Mouse (Mus musculus) myocyte (in vitro differentiated cells): Measurements from ENCODE around the gene Gtf2a1. TPM values are rescaled to one million over a fixed set of nuclear protein-coding genes. Genes with fewer than 3 reads are reported as not detected.

Experiments used
- H3K27me3 ChIP-seq: one replicate; pipeline ENCODE4 v1.6.1; 2011; ENCODE audit not compliant: control insufficient read depth, insufficient read depth, insufficient read length
- H3K36me3 ChIP-seq: one replicate; pipeline ENCODE4 v1.6.1; 2011; ENCODE audit not compliant: control insufficient read depth, insufficient read depth
- H3K4me2 ChIP-seq: one replicate; pipeline ENCODE4 v1.6.1; 2011; ENCODE audit warnings: low read depth, control low read depth
- H3K4me3 ChIP-seq: one replicate; pipeline ENCODE4 v1.5.1; 2011; ENCODE audit warnings: mild to moderate bottlenecking, control low read depth, moderate library complexity
- H3K79me2 ChIP-seq: one replicate; pipeline ENCODE4 v1.6.1; 2011; ENCODE audit not compliant: control insufficient read depth, insufficient read depth
- H3ac ChIP-seq: one replicate; pipeline ENCODE4 v1.6.1; 2011; ENCODE audit not compliant: control insufficient read depth, insufficient read length
- CEBPB ChIP-seq: IDR thresholded peaks from 2 replicates; pipeline ENCODE4 v1.6.1; 2011; ENCODE audit warnings: mild to moderate bottlenecking, moderate library complexity; ENCODE audit not compliant: poor library complexity, insufficient read depth, severe bottlenecking
- E2F4 ChIP-seq: IDR thresholded peaks from one replicate; pipeline ENCODE4 v1.6.1; 2011; ENCODE audit warnings: mild to moderate bottlenecking, control low read depth, moderate library complexity; ENCODE audit not compliant: insufficient read depth
- MAX ChIP-seq: IDR thresholded peaks from one replicate; pipeline ENCODE4 v1.6.1; 2011; ENCODE audit warnings: low read depth, mild to moderate bottlenecking, control low read depth
- MYOD1 ChIP-seq, 3 experiments: IDR thresholded peaks; one replicate each; pipeline ENCODE4 v1.6.1; 2011; ENCODE audit warnings: control low read depth in 2 of 3, low read depth in 2 of 3, mild to moderate bottlenecking in 2 of 3, moderate library complexity in 1 of 3; ENCODE audit not compliant: insufficient read length in 2 of 3, control insufficient read depth in 1 of 3
- MYOG ChIP-seq, 3 experiments: IDR thresholded peaks; one replicate each; pipeline ENCODE4 v1.6.1; 2011; ENCODE audit warnings: control low read depth in 2 of 3, low read depth in 2 of 3, mild to moderate bottlenecking in 2 of 3; ENCODE audit not compliant: insufficient read length in 2 of 3, control insufficient read depth in 1 of 3, insufficient read depth in 1 of 3
- POLR2A ChIP-seq: IDR thresholded peaks from one replicate; pipeline ENCODE4 v1.6.1; 2011; ENCODE audit warnings: low read depth, mild to moderate bottlenecking, control low read depth, moderate library complexity; ENCODE audit not compliant: insufficient read length
- POLR2AphosphoS2 ChIP-seq: IDR thresholded peaks from one replicate; pipeline ENCODE4 v1.6.1; 2011; ENCODE audit warnings: low read depth, control low read depth; ENCODE audit not compliant: insufficient read length
- REST ChIP-seq: IDR thresholded peaks from one replicate; pipeline ENCODE4 v1.6.1; 2011; ENCODE audit warnings: mild to moderate bottlenecking, control low read depth, moderate library complexity; ENCODE audit not compliant: insufficient read depth, insufficient read length
- SRF ChIP-seq: IDR thresholded peaks from one replicate; pipeline ENCODE4 v1.6.1; 2011; ENCODE audit warnings: low read depth; ENCODE audit not compliant: control insufficient read depth, insufficient read length
- TCF12 ChIP-seq: IDR thresholded peaks from one replicate; pipeline ENCODE4 v1.6.1; 2011; ENCODE audit warnings: mild to moderate bottlenecking, control low read depth; ENCODE audit not compliant: poor library complexity, insufficient read depth, severe bottlenecking
- TCF3 ChIP-seq: IDR thresholded peaks from one replicate; pipeline ENCODE4 v1.6.1; 2011; ENCODE audit warnings: low read depth, control low read depth; ENCODE audit not compliant: insufficient read length
- USF1 ChIP-seq: IDR thresholded peaks from one replicate; pipeline ENCODE4 v1.6.1; 2011; ENCODE audit warnings: low read depth, mild to moderate bottlenecking, control low read depth, moderate library complexity
- polyA plus RNA-seq: library from polyadenylated mRNA; unstranded; fragments of >200 nt; fragmentation: generic; extraction: Trizol; gene quantifications from one replicate; pipeline ENCODE4 v1.2.1, GENCODE M21; 2012; ENCODE audit warnings: missing spikeins

Gtf2a1 gene
- polyA plus RNA-seq = 5.8 TPM

DNA sequence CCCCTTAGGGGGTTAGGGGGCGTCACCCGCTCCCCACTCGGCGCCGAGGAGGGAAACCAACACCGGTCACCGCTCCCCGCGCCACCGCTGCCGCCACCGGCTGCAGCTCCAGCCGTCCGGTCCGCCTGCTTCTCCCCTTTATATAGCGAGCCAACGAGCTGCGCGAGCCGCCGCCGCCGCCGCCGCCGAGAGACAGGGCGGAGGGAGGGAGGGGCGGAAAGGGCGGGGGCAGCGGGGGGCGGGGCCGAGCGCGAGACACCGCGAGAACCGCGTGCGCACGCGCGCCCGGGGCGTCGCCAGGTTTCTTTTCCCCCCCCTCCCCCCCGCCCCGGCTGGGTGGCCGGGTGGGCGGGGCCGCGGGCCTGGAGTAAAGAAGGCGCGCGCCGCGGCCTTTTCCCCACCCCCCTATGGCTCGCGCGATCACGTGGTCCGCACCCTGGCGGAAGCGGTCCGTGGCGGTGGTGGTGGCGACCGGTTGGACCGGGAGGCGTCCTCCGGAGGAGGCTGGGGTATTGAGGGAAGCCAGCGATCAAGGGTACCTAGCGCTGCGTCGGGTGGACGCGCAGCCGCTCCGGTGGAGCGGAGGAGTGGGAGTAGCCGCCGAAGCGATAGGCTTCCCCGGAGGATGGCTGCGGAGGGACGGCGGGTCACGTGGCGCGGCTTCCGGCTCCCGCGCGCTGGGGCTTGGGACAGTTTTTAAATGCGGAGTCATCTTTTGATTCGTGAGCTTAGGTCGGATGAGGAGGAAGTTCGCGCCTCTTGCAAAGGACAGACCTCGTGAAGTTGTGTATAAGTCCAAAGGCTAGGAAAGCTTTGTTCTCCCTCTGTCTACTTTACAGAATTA is at the start of gene Gtf2a1:
Gene Gtf2a1 (minus strand): TSS at position 641 of the 844 bp plus-strand sequence.
- H3K4me2 ChIP-seq = peak within 1 kb of the TSS; percentile 99
- H3K36me3 ChIP-seq = peaks cover 9% of the 10 kb centered on the region
- no peaks in the 10 kb centered on the region for H3K27me3 ChIP-seq
- H3ac ChIP-seq = peak within 1 kb of the TSS; percentile 86
- H3K4me3 ChIP-seq = peak within 1 kb of the TSS; percentile 53
- peaks cover 17% of the 10 kb centered on the region for H3K79me2 ChIP-seq
- peak; percentile 77 for TF ChIP-seq USF1
- peak; percentile 88 for TF ChIP-seq POLR2A
- TF ChIP-seq POLR2AphosphoS2 = peak; percentile 97
- TF ChIP-seq TCF3 = peak; percentile 43
- peak; percentile 9 for TF ChIP-seq REST
- no peak for TF ChIP-seq CEBPB
- TF ChIP-seq MAX = no peak
- TF ChIP-seq SRF = no peak
- TF ChIP-seq TCF12 = no peak
- peak; percentile 66 for TF ChIP-seq E2F4
- peak in 1 of 3 experiments; percentile 46 for TF ChIP-seq MYOD1 (IDR thresholded peaks at IDR 0.05; ENCODE audit: control insufficient read depth in 1 of 3, insufficient read length in 2 of 3, low read depth in 2 of 3)
- no peak for TF ChIP-seq MYOG (IDR thresholded peaks at IDR 0.05; ENCODE audit: control insufficient read depth in 1 of 3, insufficient read depth in 1 of 3, insufficient read length in 2 of 3, low read depth in 2 of 3)

DNA sequence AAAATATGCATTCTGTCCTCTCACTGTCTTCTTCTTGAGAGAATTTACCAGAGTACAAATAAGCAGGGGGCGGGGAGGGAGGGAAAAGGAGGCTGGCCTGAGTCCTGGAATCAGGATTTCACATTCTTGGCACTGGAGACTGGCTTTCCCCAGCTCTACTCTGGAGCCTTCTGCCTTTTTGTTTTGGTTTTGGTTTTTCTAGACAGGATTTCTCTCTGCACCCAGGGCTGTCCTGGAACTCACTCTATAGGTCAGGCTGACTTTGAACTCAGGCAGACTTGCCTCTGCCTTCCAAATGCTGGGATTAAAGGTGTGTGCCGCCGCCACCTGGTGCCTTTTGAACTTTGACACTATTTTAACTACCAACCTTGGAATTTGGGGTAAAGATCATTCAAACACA is 48.1 kb upstream of the Gtf2a1 start:
- no peak overlapping the region for H3ac ChIP-seq
- H3K4me2 ChIP-seq = no peak overlapping the region
- no peaks in the 10 kb centered on the region for H3K27me3 ChIP-seq
- H3K36me3 ChIP-seq = no peaks in the 10 kb centered on the region
- H3K4me3 ChIP-seq = no peak overlapping the region
- H3K79me2 ChIP-seq = no peaks in the 10 kb centered on the region
- TF ChIP-seq MAX = no peak
- TF ChIP-seq CEBPB = no peak
- TF ChIP-seq TCF12 = no peak
- no peak for TF ChIP-seq REST
- no peak for TF ChIP-seq E2F4
- no peak for TF ChIP-seq SRF
- TF ChIP-seq POLR2A = no peak
- TF ChIP-seq MYOG (IDR thresholded peaks at IDR 0.05; ENCODE audit: control insufficient read depth in 1 of 3, insufficient read depth in 1 of 3, insufficient read length in 2 of 3, low read depth in 2 of 3) = no peak
- TF ChIP-seq USF1 = no peak
- no peak for TF ChIP-seq MYOD1 (IDR thresholded peaks at IDR 0.05; ENCODE audit: control insufficient read depth in 1 of 3, insufficient read length in 2 of 3, low read depth in 2 of 3)
- no peak for TF ChIP-seq POLR2AphosphoS2

DNA sequence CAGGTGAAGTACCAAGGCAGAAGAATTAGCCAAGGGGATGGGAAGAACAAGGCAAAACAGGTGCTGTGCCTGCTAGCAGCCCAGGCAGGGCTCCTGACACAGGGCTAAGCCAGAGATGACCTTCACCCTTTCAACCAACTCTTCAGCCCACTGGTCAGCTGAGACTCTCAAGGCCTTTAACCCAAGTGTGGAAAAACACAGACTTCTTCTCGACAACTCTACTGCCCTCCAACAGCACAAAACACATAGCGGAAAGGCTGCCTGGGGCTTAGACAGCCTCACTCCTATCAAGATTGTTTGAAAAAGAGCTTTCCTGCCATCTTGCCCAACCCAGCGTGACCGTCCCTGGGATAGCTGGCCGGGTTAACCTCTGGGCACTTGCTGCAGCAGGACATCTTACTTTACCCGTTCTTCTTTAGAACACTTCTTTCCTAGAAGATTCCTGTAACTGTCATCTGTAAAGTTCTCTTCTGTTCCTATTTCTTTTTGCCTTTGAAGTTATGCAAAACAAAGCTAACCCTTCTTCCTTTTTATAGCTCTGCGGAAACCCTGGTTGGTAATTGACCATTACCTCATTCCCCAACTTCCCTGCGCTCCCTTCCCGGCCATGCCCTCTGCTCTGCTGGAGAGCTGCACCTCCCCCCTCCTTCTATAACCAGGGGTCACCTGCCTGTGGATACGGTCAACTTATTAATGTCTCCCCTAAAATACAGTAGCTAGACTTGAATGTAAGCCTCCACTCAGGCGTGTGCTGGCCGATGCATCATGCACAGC is 47.0 kb upstream of the Gtf2a1 start:
- Histone ChIP-seq H3K4me2 (no peak overlapping the region), H3K36me3 (no peaks in the 10 kb centered on the region), H3K4me3 (no peak overlapping the region), H3K27me3 (no peaks in the 10 kb centered on the region), H3ac (no peak overlapping the region), H3K79me2 (no peaks in the 10 kb centered on the region)
- TF ChIP-seq TCF12 = no peak
- no peak for TF ChIP-seq CEBPB
- TF ChIP-seq REST = no peak
- TF ChIP-seq MAX = no peak
- no peak for TF ChIP-seq SRF

DNA sequence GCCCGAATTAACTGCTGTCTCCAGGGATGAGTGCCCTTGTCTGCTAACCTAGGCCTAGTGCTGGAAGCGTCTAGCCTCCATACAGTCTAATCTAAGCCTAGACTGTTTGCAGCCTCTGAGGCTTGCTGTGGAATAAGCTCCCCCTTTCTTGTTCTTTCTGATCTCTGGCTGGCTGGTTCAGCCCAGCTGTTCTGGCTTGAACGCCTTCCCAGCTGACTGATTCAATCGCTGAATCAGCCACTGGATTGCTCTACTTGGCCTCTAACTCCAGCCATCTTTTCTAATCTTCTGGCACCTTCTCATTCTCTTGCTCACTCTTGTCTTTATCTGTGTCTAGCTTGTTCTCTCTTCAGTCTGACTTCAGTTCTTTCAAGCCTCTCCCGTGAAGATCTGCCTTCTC is 36.2 kb upstream of the Gtf2a1 start:
- Histone ChIP-seq H3K36me3 (no peaks in the 10 kb centered on the region), H3K79me2 (no peaks in the 10 kb centered on the region), H3K4me2 (no peak overlapping the region), H3ac (no peak overlapping the region), H3K27me3 (no peaks in the 10 kb centered on the region), H3K4me3 (no peak overlapping the region)
- no peak for TF ChIP-seq TCF3
- TF ChIP-seq SRF = no peak
- no peak for TF ChIP-seq MAX
- TF ChIP-seq MYOG (IDR thresholded peaks at IDR 0.05; ENCODE audit: control insufficient read depth in 1 of 3, insufficient read depth in 1 of 3, insufficient read length in 2 of 3, low read depth in 2 of 3) = no peak
- no peak for TF ChIP-seq USF1
- no peak for TF ChIP-seq REST
- no peak for TF ChIP-seq CEBPB
- TF ChIP-seq TCF12 = no peak
- no peak for TF ChIP-seq MYOD1 (IDR thresholded peaks at IDR 0.05; ENCODE audit: control insufficient read depth in 1 of 3, insufficient read length in 2 of 3, low read depth in 2 of 3)
- TF ChIP-seq POLR2A = no peak
- TF ChIP-seq E2F4 = no peak
- TF ChIP-seq POLR2AphosphoS2 = no peak
